Mouse (Mus musculus): Measurements from ENCODE around the gene Cxcl1. TPM values are rescaled to one million over a fixed set of nuclear protein-coding genes. Genes with fewer than 3 reads are reported as not detected.

Gene Cxcl1
- total and polyA plus RNA-seq, 2 experiments from 2014 or later: 0.56 TPM; not detected in 1

- peak; percentile 56 for DNase-seq (ENCODE audit: low spot score)
- no peaks in the 10 kb centered on the region for H3K9me3 ChIP-seq (ENCODE audit: low read length)
Observed at GRCm38 (mm10) chr5:90884628-90885242, 6.3 kb upstream of the Cxcl1 start.

GRCm38 (mm10) chr5:90888661-90889060 is 2.4 kb upstream of the Cxcl1 start:
- H3K4me1 ChIP-seq (ENCODE audit: insufficient read depth, low read length): no peaks in the 10 kb centered on the region
- H3K27me3 ChIP-seq (ENCODE audit: insufficient read depth, low read length): no peaks in the 10 kb centered on the region; the same call in 1 of the 2 replicates
- no peaks in the 10 kb centered on the region for H3K9me3 ChIP-seq (ENCODE audit: low read length)
- ATAC-seq (no peak), DNase-seq (ENCODE audit: low spot score) (no peak)
- WGBS: 70% methylated on average over 5 of the region's 5 CpGs
- no peak overlapping the region for H3K9ac ChIP-seq (replicated peaks; ENCODE audit: low read length)
- H3K36me3 ChIP-seq (ENCODE audit: insufficient read depth, low read length): no peaks in the 10 kb centered on the region
- TF ChIP-seq CTCF (IDR thresholded peaks at IDR 0.05; ENCODE audit: low read depth): no peak
- H3K27ac ChIP-seq: no peak overlapping the region
- no peak overlapping the region for H3K4me3 ChIP-seq (ENCODE audit: low read length)
- no peak overlapping the region for H3K4me2 ChIP-seq (ENCODE audit: low read depth, low read length)

More at GRCm38 (mm10) chr5:90884628-90885242, 6.3 kb upstream of the Cxcl1 start:
- no peak overlapping the region for H3K4me2 ChIP-seq (ENCODE audit: low read depth, low read length)
- no peaks in the 10 kb centered on the region for H3K4me1 ChIP-seq (ENCODE audit: insufficient read depth, low read length)
- no peak overlapping the region for H3K9ac ChIP-seq (replicated peaks; ENCODE audit: low read length)
- H3K36me3 ChIP-seq (ENCODE audit: insufficient read depth, low read length): no peaks in the 10 kb centered on the region
- 0 out of 2 replicates have a peak, but pooled peaks have one; percentile 45 for ATAC-seq
- H3K27ac ChIP-seq: no peak overlapping the region
- 53% methylated on average over 2 of the region's 2 CpGs for whole genome bisulfite sequencing
- H3K4me3 ChIP-seq (ENCODE audit: low read length): no peak overlapping the region
- no peak for TF ChIP-seq CTCF (IDR thresholded peaks at IDR 0.05; ENCODE audit: low read depth)
- H3K27me3 ChIP-seq (ENCODE audit: insufficient read depth, low read length): no peaks in the 10 kb centered on the region; the same call in 1 of the 2 replicates

DNA sequence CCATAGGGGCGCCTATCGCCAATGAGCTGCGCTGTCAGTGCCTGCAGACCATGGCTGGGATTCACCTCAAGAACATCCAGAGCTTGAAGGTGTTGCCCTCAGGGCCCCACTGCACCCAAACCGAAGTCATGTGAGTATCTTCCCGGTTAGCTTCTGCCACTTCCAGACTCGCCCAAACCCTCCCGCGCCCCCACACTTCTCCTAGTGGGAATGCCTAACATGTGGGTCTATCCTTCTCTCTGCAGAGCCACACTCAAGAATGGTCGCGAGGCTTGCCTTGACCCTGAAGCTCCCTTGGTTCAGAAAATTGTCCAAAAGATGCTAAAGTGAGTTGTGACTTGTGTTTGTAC is 398 bp downstream of the Cxcl1 start:
- ATAC-seq: no peak
- H3K9ac ChIP-seq (replicated peaks; ENCODE audit: low read length): peak overlapping the region; percentile 52

DNA sequence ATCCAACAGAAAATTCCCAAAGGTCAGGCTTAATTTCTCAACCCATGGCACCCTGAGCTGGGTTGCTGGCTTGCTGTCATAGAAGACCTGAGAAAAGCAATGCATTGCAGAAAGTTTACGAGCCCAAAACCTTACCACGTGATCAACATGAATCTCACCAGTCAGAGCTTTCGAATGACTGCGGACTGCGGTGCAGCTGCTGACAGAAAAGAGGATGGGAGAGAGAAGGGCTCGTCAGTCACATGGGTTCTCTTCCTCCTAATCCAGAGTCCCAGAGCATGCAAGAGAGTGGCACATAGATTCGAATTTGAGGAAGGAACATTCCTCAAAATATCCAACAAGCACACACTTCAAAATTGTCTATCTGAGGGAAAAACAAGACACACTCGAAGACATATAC is 3.2 kb downstream of the Cxcl1 start:
- no peak for TF ChIP-seq CTCF (IDR thresholded peaks at IDR 0.05; ENCODE audit: low read depth)
- ATAC-seq (no peak), DNase-seq (ENCODE audit: low spot score) (no peak)
- Histone ChIP-seq H3K9ac (replicated peaks; ENCODE audit: low read length) (no peak overlapping the region), H3K4me1 (ENCODE audit: insufficient read depth, low read length) (no peaks in the 10 kb centered on the region), H3K4me3 (ENCODE audit: low read length) (no peak overlapping the region), H3K4me2 (ENCODE audit: low read depth, low read length) (no peak overlapping the region), H3K27me3 (ENCODE audit: insufficient read depth, low read length) (no peaks in the 10 kb centered on the region; the same call in 1 of the 2 replicates), H3K36me3 (ENCODE audit: insufficient read depth, low read length) (no peaks in the 10 kb centered on the region), H3K27ac (no peak overlapping the region), H3K9me3 (ENCODE audit: low read length) (no peaks in the 10 kb centered on the region)
- 77% methylated on average over 8 of the region's 8 CpGs for WGBS

More for the DNA sequence above, 398 bp downstream of the Cxcl1 start:
- WGBS: 24% methylated on average over 10 of the region's 10 CpGs
- Histone ChIP-seq H3K4me2 (ENCODE audit: low read depth, low read length) (peak overlapping the region; percentile 96), H3K4me3 (ENCODE audit: low read length) (peak overlapping the region; percentile 52), H3K9me3 (ENCODE audit: low read length) (no peaks in the 10 kb centered on the region), H3K27ac (no peak overlapping the region), H3K4me1 (ENCODE audit: insufficient read depth, low read length) (no peaks in the 10 kb centered on the region), H3K36me3 (ENCODE audit: insufficient read depth, low read length) (no peaks in the 10 kb centered on the region), H3K27me3 (ENCODE audit: insufficient read depth, low read length) (no peaks in the 10 kb centered on the region; the same call in 1 of the 2 replicates)
- no peak for TF ChIP-seq CTCF (IDR thresholded peaks at IDR 0.05; ENCODE audit: low read depth)
- no peak for DNase-seq (ENCODE audit: low spot score)

- no peaks in the 10 kb centered on the region for H3K27me3 ChIP-seq (ENCODE audit: insufficient read depth, low read length)
- no peaks in the 10 kb centered on the region for H3K4me1 ChIP-seq (ENCODE audit: insufficient read depth, low read length)
- no peaks in the 10 kb centered on the region for H3K36me3 ChIP-seq (ENCODE audit: insufficient read depth, low read length)
- H3K9ac ChIP-seq (replicated peaks; ENCODE audit: low read length): no peak overlapping the region
- no peak overlapping the region for H3K4me3 ChIP-seq (ENCODE audit: low read length)
- DNase-seq (ENCODE audit: low spot score): no peak
- H3K27ac ChIP-seq: no peak overlapping the region
- no peak for ATAC-seq
- no peaks in the 10 kb centered on the region for H3K9me3 ChIP-seq (ENCODE audit: low read length)
- H3K4me2 ChIP-seq (ENCODE audit: low read depth, low read length): no peak overlapping the region
- 66% methylated on average over 3 of the region's 3 CpGs for WGBS
- TF ChIP-seq CTCF (IDR thresholded peaks at IDR 0.05; ENCODE audit: low read depth): no peak
Observed at GRCm38 (mm10) chr5:90897429-90897828, 6.4 kb downstream of the Cxcl1 start.

- WGBS: 86% methylated on average over 5 of the region's 5 CpGs
- no peaks in the 10 kb centered on the region for H3K36me3 ChIP-seq (ENCODE audit: insufficient read depth, low read length)
- no peak for TF ChIP-seq CTCF (IDR thresholded peaks at IDR 0.05; ENCODE audit: low read depth)
Observed at GRCm38 (mm10) chr5:90899308-90899707, 8.3 kb downstream of the Cxcl1 start.

GRCm38 (mm10) chr5:90900147-90900546 is 9.1 kb downstream of the Cxcl1 start:
- DNase-seq (ENCODE audit: low spot score): peak; percentile 45
- WGBS: 31% methylated on average over 7 of the region's 7 CpGs
- TF ChIP-seq CTCF (IDR thresholded peaks at IDR 0.05; ENCODE audit: low read depth): no peak

More at GRCm38 (mm10) chr5:90899308-90899707, 8.3 kb downstream of the Cxcl1 start:
- no peak overlapping the region for H3K9ac ChIP-seq (replicated peaks; ENCODE audit: low read length)
- H3K4me2 ChIP-seq (ENCODE audit: low read depth, low read length): no peak overlapping the region
- no peak overlapping the region for H3K4me3 ChIP-seq (ENCODE audit: low read length)
- H3K27me3 ChIP-seq (ENCODE audit: insufficient read depth, low read length): peaks cover 8% of the 10 kb centered on the region
- H3K4me1 ChIP-seq (ENCODE audit: insufficient read depth, low read length): 0 out of 2 replicates have a peak, but pooled peaks cover 3% of the 10 kb centered on the region
- H3K27ac ChIP-seq: no peak overlapping the region
- ATAC-seq (no peak), DNase-seq (ENCODE audit: low spot score) (no peak)
- H3K9me3 ChIP-seq (ENCODE audit: low read length): no peaks in the 10 kb centered on the region

More at GRCm38 (mm10) chr5:90900147-90900546, 9.1 kb downstream of the Cxcl1 start:
- Histone ChIP-seq H3K9ac (replicated peaks; ENCODE audit: low read length) (no peak overlapping the region), H3K27ac (no peak overlapping the region), H3K36me3 (ENCODE audit: insufficient read depth, low read length) (no peaks in the 10 kb centered on the region), H3K27me3 (ENCODE audit: insufficient read depth, low read length) (peaks cover 8% of the 10 kb centered on the region), H3K9me3 (ENCODE audit: low read length) (no peaks in the 10 kb centered on the region), H3K4me3 (ENCODE audit: low read length) (no peak overlapping the region), H3K4me2 (ENCODE audit: low read depth, low read length) (no peak overlapping the region), H3K4me1 (ENCODE audit: insufficient read depth, low read length) (0 out of 2 replicates have a peak, but pooled peaks cover 3% of the 10 kb centered on the region)
- ATAC-seq: no peak
